Mouse (Mus musculus): Measurements from ENCODE around the gene Wnt6. TPM values are rescaled to one million over a fixed set of nuclear protein-coding genes. Genes with fewer than 3 reads are reported as not detected.

Wnt6 gene
- polyA plus RNA-seq (2015; fragmentation: Nextera tagmentation; extraction: Ambion mirVana) = 9.5 and 18.5 TPM in 2 replicates

DNA sequence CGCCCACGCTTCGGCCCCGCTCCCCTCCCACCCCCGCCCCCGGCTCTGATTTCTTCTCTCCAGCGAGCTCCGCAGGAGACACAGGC is at the start of gene Wnt6:
Gene Wnt6 (plus strand): TSS at position 48 of the 86 bp plus-strand sequence.

GRCm38 (mm10) chr1:74748643-74749271 is 22.9 kb upstream of the Wnt6 start, which contains the start of gene Prkag3:
TSS of gene Prkag3 (minus strand) at chr1:74749221.

DNA sequence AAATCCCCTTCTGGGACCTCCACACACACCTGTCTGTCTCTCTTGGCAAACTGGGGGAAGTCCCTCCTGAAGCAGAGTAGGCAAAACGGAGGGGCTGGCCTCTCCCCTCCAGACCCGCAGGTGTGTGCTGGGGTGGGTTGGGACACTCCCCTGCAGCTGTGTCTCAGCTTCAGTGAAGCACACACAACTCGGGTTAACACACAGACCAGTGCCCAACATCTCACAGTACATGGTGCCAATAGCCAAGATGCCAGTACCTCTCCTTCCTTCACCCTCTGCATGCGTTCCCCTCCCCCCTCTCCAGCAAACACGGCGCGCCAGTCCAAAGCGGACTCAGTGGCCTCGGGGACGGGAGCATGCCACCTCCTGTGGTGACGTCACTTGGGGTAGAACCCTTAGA is 19.6 kb downstream of the Wnt6 start, which contains the start of gene Wnt10a:
Gene Wnt10a (plus strand): TSS at position 268 of the 400 bp plus-strand sequence.

Other genes starting within 250 kb of the Wnt6 start
- gene Plcd4, start 229.0 kb upstream of the Wnt6 start, polyA plus RNA-seq (2015; fragmentation: Nextera tagmentation; extraction: Ambion mirVana) = 11.7 and 11.9 TPM in 2 replicates
- gene Usp37, start 227.6 kb upstream of the Wnt6 start, polyA plus RNA-seq (2015; fragmentation: Nextera tagmentation; extraction: Ambion mirVana) = 13.7 and 14.3 TPM in 2 replicates
- 5.8 and 6.9 TPM in 2 replicates for gene Zfp142, start 183.6 kb upstream of the Wnt6 start, polyA plus RNA-seq (2015; fragmentation: Nextera tagmentation; extraction: Ambion mirVana)
- 14.6 and 15.8 TPM in 2 replicates for gene Bcs1l, start 183.6 kb upstream of the Wnt6 start, polyA plus RNA-seq (2015; fragmentation: Nextera tagmentation; extraction: Ambion mirVana)
- 44.8 and 49.6 TPM in 2 replicates for gene Rnf25, start 170.5 kb upstream of the Wnt6 start, polyA plus RNA-seq (2015; fragmentation: Nextera tagmentation; extraction: Ambion mirVana)
- gene Stk36, start 170.4 kb upstream of the Wnt6 start, polyA plus RNA-seq (2015; fragmentation: Nextera tagmentation; extraction: Ambion mirVana) = 8.4 and 10.6 TPM in 2 replicates
- 3.4 and 3.9 TPM in 2 replicates for gene Ttll4, start 110.1 kb upstream of the Wnt6 start, polyA plus RNA-seq (2015; fragmentation: Nextera tagmentation; extraction: Ambion mirVana)
- 3.3 and 4.4 TPM in 2 replicates for gene Cyp27a1, start 58.3 kb upstream of the Wnt6 start, polyA plus RNA-seq (2015; fragmentation: Nextera tagmentation; extraction: Ambion mirVana)
- 0.06 and 0.09 TPM in 2 replicates for gene Prkag3, start 22.7 kb upstream of the Wnt6 start, polyA plus RNA-seq (2015; fragmentation: Nextera tagmentation; extraction: Ambion mirVana)
- gene Wnt10a, start 19.6 kb downstream of the Wnt6 start, polyA plus RNA-seq (2015; fragmentation: Nextera tagmentation; extraction: Ambion mirVana) = 0.41 and 0.75 TPM in 2 replicates
- gene Cdk5r2, start 83.0 kb downstream of the Wnt6 start, polyA plus RNA-seq (2015; fragmentation: Nextera tagmentation; extraction: Ambion mirVana) = 20.7 and 28.1 TPM in 2 replicates
- 0.15 TPM in 1 of 2 replicates, not detected in the other for gene Fev, start 113.5 kb downstream of the Wnt6 start, polyA plus RNA-seq (2015; fragmentation: Nextera tagmentation; extraction: Ambion mirVana)
- gene Cryba2, start 121.3 kb downstream of the Wnt6 start, polyA plus RNA-seq (2015; fragmentation: Nextera tagmentation; extraction: Ambion mirVana) = 0.75 and 1.1 TPM in 2 replicates
- 0.81 and 1.1 TPM in 2 replicates for gene Cfap65, start 163.7 kb downstream of the Wnt6 start, polyA plus RNA-seq (2015; fragmentation: Nextera tagmentation; extraction: Ambion mirVana)
- gene Ihh, start 179.8 kb downstream of the Wnt6 start, polyA plus RNA-seq (2015; fragmentation: Nextera tagmentation; extraction: Ambion mirVana) = 0.10 and 0.15 TPM in 2 replicates